Mouse (Mus musculus) embryonic fibroblast, embryonic 13.5 days (primary cell): ENCODE results near the gene Map3k5. TPM values are rescaled to one million over a fixed set of nuclear protein-coding genes. Genes with fewer than 3 reads are reported as not detected.
"Not testable (repeated sequence)": the region's sequence is repeated elsewhere in the genome, so short reads cannot be mapped to it uniquely, and the experiment has no call there.

Experiments used
- H3K27ac ChIP-seq: 2 replicates; pipeline ENCODE4 v1.5.1; 2012; ENCODE audit warnings: low read length, control low read depth, inconsistent platforms; ENCODE audit not compliant: insufficient read depth
- H3K4me1 ChIP-seq: 2 replicates; pipeline ENCODE4 v1.6.1; 2011; ENCODE audit warnings: low read length; ENCODE audit not compliant: control insufficient read depth, insufficient read depth
- H3K4me3 ChIP-seq: 2 replicates; pipeline ENCODE4 v1.5.1; 2011; ENCODE audit warnings: mild to moderate bottlenecking, control low read depth, low read length; ENCODE audit not compliant: insufficient read depth
- CTCF ChIP-seq: IDR thresholded peaks from 2 replicates; pipeline ENCODE4 v1.5.1; 2011; ENCODE audit warnings: mild to moderate bottlenecking, control low read depth, low read length, moderate library complexity, borderline replicate concordance; ENCODE audit not compliant: insufficient read depth
- POLR2A ChIP-seq: IDR thresholded peaks from 2 replicates; pipeline ENCODE4 v1.6.1; 2011; ENCODE audit warnings: low read depth, mild to moderate bottlenecking, control low read depth, low read length, moderate library complexity
- polyA plus RNA-seq: library from polyadenylated mRNA; stranded (reverse); fragments of >200 nt; gene quantifications from 2 replicates; pipeline ENCODE4 v1.2.4, GENCODE M21; 2011; ENCODE audit warnings: low read depth; ENCODE audit not compliant: missing spikeins, insufficient read length

Map3k5 gene
- polyA plus RNA-seq, 1 experiment: 4.7 TPM

GRCm38 (mm10) chr10:19955817-19956216 lies 21.5 kb downstream of the Map3k5 start:
- Histone ChIP-seq H3K4me3 (no peak overlapping the region), H3K27ac (no peak overlapping the region), H3K4me1 (no peaks in the 10 kb centered on the region)
- TF ChIP-seq CTCF (no peak), POLR2A (no peak)

- H3K4me3 ChIP-seq: no peak overlapping the region
- H3K4me1 ChIP-seq: no peaks in the 10 kb centered on the region
- no peak overlapping the region for H3K27ac ChIP-seq
- TF ChIP-seq CTCF (no peak), POLR2A (no peak)
Measured at GRCm38 (mm10) chr10:19956745-19957144, 22.5 kb downstream of the Map3k5 start.

GRCm38 (mm10) chr10:19960831-19961380 lies 26.6 kb downstream of the Map3k5 start:
- Histone ChIP-seq H3K4me1 (no peaks in the 10 kb centered on the region; the same call in 1 of the 2 replicates), H3K27ac (no peak overlapping the region), H3K4me3 (no peak overlapping the region)
- no peak for TF ChIP-seq CTCF
- no peak for TF ChIP-seq POLR2A

- TF ChIP-seq CTCF (no peak), POLR2A (no peak)
- no peak overlapping the region for H3K4me3 ChIP-seq
Measured at GRCm38 (mm10) chr10:19962746-19963145, 28.5 kb downstream of the Map3k5 start.

GRCm38 (mm10) chr10:19963206-19963605 lies 28.9 kb downstream of the Map3k5 start:
- no peak for TF ChIP-seq POLR2A
- TF ChIP-seq CTCF: no peak
- H3K4me3 ChIP-seq: no peak overlapping the region
- no peaks in the 10 kb centered on the region; the same call in 1 of the 2 replicates for H3K4me1 ChIP-seq
- H3K27ac ChIP-seq: no peak overlapping the region

More at GRCm38 (mm10) chr10:19962746-19963145, 28.5 kb downstream of the Map3k5 start:
- H3K27ac ChIP-seq: no peak overlapping the region
- no peaks in the 10 kb centered on the region; the same call in 1 of the 2 replicates for H3K4me1 ChIP-seq

- H3K27ac ChIP-seq: no peak overlapping the region
- no peaks in the 10 kb centered on the region; the same call in 1 of the 2 replicates for H3K4me1 ChIP-seq
- TF ChIP-seq POLR2A (no peak), CTCF (no peak)
- no peak overlapping the region for H3K4me3 ChIP-seq
Measured at GRCm38 (mm10) chr10:19964105-19964504, 29.8 kb downstream of the Map3k5 start.

GRCm38 (mm10) chr10:19966597-19966996 lies 32.3 kb downstream of the Map3k5 start:
- TF ChIP-seq POLR2A (no peak), CTCF (no peak)
- no peaks in the 10 kb centered on the region; the same call in 1 of the 2 replicates for H3K4me1 ChIP-seq
- H3K27ac ChIP-seq: no peak overlapping the region
- no peak overlapping the region for H3K4me3 ChIP-seq

GRCm38 (mm10) chr10:19968445-19968844 lies 34.2 kb downstream of the Map3k5 start:
- no peak for TF ChIP-seq POLR2A
- TF ChIP-seq CTCF: no peak
- no peak overlapping the region for H3K4me3 ChIP-seq
- no peak overlapping the region for H3K27ac ChIP-seq

GRCm38 (mm10) chr10:19969831-19970460 lies 35.7 kb downstream of the Map3k5 start:
- no peak overlapping the region for H3K27ac ChIP-seq
- H3K4me3 ChIP-seq: no peak overlapping the region
- no peaks in the 10 kb centered on the region for H3K4me1 ChIP-seq
- TF ChIP-seq POLR2A: no peak
- TF ChIP-seq CTCF: no peak

More at GRCm38 (mm10) chr10:19968445-19968844, 34.2 kb downstream of the Map3k5 start:
- no peaks in the 10 kb centered on the region for H3K4me1 ChIP-seq

- not testable (repeated sequence) for H3K4me1 ChIP-seq, H3K27ac ChIP-seq, H3K4me3 ChIP-seq
Measured at GRCm38 (mm10) chr10:19971491-19971890, 37.2 kb downstream of the Map3k5 start.
